Mouse (Mus musculus) WW6 (cell line): ENCODE results near the gene Itpkb.

ENCODE experiments used
- DNase-seq: peaks from one replicate; pipeline ENCODE4 v3.0.0-alpha.2; 2013; ENCODE audit warnings: low read depth, low spot score

The Itpkb gene

DNA sequence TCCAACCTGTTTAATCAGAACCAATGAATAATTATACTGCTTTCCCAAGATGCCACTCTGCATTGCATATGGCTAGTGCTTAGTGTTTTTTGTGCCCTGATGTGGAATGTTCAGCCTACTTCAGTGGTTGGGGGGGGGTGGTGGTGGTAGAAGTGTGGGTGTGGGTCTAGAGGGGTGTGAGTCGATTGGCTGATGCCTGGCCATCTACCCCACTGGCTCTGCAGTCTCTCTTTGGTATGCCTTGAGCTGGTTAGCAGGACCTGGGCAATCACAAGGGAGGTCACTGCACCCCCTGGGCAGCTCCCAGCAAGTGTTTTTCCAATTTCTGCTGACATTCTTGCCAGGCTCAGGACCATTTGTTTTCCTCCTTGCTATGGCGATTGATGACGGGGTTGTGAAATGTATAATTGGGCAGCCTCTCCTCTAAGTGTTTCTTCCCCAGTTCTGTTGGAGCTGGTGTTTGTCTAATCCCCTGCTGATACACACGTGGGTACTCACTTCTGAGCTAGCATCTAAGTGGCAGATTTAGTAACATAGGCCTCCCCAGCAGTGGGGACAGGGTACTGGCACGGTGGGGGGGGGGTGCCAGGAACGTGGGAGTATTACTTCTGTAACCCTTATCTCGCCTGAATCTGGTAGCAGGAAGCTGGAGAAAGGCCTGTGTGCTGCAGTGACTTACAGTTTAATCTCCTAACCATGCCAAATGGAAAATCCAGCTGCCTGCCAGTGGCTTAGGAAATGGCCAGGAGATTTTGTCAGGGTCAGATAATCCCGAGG is 13.3 kb downstream of the Itpkb start:
- no peak for DNase-seq

DNA sequence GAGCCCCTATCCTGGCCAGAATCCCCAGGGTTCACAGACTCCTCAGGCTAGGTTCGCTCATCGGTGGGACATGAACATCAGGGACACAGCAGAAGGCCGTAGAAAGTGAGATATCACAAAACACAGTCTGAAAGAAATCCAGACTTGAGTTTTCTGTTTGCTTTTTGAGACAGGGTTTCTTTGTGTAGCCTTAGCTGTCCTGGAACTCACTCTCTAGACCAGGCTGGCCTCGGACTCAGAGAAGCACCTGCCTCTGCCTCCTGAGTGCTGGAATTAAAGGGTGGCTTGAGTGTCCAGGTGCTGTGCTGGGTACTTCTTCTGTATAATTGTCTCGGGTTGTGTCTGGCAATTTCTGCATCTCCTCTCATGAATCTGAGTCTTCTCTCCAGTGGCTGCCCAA is 14.8 kb downstream of the Itpkb start:
- no peak for DNase-seq

DNA sequence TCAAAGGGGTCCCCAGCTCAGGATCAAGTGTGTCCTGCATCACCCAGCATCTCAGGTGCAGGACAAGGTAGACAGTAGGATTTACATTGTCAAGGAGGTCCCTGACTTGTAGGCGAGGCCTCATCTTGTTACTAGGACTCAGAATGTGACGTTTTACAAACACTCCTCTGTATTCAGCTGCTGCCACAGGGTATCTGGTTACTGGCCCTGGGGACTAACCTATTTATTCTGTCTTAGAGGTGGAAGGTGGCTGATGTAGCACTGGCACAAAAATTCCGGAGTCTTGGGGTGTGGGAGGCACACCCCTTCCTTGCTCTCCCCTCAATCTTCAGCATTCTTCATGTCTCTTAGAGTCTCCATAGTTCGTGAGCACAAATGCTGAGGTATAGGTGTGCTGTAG is 16.8 kb downstream of the Itpkb start:
- no peak for DNase-seq

DNA sequence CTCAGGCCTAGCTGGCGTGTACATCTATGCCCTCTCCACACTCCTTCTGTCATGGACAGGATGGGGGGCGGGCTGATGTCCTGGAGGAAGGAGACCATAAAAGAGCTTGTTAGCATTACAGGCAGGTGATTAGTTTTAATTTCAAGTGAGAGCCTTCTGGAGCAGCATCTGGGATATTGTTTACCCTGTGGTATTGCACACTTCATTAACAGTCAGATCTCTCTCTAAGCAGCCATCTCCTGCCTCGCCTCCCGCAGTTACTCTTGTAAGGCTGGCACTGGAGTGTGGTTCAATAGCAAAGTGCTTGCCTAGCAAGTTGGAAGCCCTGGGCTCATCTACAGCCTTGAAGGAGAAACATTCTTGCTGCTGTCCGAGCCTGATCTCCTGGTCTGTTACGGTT is 17.6 kb downstream of the Itpkb start:
- DNase-seq, result no peak

DNA sequence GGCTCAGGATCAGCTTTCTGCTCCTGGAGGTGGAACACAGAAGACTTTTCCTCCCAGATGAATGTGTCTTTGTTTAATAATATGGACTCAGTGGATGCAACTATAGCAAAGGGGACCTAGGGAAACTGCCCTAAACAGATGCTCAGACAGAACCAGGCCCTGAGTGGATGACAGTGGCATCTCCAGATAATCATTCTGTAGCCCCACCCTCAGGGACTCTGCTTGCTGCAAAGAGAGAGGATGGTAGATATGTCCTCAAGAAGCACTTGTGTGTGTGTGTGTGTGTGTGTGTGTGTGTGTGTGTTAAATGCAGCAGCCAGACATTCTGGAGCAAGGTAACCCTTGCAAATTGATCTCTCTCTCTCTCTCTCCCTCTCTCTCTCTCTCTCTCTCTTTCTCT is 18.8 kb downstream of the Itpkb start:
- no peak for DNase-seq

DNA sequence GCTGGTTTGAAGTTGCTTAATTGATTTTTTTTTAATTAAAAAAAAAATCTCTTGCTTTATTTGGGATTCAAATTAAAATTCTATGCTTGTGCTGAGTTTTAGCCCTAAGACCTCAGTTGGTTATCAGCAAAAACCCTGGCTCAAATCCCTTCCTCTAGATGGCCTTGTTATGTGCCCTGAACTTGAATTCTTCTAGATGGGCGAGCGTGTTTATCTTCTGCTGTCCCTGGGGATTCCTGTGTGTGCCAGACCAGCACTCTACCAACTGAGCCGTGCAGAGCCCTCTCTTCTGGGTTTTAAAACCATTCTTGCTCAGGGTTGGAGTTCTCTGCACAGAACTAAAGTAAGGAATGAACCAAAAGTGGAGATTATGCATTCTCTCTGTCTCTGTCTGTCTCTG is 22.0 kb downstream of the Itpkb start:
- DNase-seq, result no peak

DNA sequence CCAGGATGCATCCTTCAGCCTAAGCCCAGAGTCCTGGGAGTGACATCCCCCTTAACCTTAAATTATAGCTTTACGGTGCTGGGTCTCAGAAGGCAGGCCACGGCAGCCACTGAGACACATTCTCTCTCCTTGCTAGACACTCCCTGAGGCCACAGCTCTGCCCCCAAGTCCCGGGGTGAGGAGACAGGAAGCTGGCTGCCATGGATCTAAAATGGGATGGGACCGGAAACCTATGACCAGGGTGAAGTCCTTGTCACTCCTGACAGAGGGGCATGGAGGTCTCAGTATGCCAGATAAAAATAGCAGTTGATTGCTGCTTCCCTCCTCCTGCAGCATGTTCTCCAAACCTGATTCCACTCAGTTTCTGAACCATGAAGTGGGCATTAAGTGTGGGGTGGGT is 23.8 kb downstream of the Itpkb start:
- no peak for DNase-seq

DNA sequence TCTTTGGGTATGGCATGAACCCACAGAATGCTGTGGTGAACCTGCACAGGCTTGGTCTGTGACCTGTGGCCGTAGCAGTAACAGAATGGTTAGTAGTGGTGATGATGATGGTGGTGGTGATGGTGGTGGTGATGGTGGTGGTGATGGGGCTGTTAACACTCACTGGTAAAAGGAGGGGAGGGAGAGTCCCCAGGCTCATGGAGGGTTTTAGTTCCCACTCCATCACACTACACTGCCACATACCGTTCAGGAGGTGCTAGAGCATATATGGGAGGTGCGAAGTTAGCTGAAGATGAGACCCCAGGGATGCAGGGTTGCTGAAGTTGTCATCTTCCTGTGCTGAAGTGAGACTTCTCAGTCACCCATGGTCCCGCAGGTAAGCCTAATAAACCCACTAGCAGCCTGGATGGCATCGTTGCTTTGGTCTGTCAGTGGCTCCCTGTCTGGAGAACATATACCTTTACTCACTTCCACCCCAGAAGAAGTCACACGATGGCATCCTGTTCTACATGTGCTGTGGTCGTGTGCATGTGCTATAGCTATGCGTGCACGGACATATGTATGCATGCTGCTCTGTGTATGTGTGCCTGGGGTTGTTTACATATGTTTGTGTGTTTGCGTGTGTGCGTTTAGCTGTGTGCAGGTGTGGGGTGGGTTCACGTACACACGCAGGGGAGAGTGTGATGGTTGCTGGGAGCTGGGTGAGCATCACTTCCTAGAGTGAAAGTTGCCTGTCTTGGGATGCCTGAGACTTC is 24.9 kb downstream of the Itpkb start:
- DNase-seq, result no peak

DNA sequence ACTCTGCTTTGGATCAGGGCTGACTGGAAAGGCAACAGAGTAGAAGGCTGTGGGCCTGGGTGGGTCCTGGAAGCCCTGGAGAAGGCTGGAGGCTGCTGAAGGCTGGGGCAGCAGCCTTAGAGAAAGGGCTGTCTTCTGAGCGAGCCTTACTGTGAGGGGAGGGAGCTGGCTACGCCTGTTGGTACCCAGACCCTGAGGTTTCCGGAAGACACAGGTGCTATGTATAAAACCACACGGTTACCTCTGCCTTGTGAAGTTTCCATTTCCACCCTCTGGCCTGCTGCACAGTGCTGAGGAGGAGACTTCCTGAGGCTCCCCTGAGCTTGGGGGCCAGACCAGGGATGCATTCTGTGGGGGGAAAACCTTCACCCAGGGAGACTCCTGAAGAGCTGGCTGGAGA is 25.9 kb downstream of the Itpkb start:
- no peak for DNase-seq

DNA sequence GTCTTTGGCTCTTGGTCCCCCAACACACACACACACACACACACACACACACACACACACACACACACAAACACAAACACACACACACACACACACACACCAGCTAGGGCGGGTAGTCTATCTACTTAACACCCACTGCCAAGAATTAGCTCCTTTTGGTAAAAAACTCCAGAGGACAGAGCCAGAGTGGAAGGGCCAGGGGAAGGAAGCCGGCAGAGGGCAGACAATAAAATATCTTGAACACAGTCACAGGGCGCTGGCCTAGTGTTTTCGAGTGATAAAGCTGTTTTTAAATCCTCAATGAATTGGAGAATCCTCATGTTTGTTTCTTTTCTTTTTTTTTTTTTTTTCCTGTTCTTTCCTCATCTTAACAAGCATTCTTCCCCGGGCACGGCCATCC is 26.6 kb downstream of the Itpkb start:
- DNase-seq, result no peak

DNA sequence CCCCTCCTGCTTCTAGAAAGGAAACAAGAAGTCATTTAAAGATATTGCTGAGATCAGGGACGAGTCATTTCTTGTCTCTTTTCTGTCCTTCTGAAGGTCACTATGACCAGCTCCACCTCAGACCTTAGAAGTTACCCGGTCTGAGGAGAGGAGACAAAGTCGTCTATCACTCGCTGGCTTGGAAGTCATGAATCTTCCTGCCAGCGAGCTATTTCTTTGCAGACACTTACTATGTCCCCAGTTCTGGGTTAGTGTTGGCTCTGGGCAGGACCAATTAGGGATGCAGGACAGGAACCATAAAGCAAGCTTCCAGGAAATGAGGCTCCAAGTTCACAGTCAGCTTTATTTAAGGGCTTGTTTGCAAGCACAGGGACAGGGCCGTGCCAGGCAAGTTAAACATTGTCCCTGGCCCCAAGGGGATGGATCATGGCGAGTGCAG is 27.6 kb downstream of the Itpkb start:
- DNase-seq, result no peak

DNA sequence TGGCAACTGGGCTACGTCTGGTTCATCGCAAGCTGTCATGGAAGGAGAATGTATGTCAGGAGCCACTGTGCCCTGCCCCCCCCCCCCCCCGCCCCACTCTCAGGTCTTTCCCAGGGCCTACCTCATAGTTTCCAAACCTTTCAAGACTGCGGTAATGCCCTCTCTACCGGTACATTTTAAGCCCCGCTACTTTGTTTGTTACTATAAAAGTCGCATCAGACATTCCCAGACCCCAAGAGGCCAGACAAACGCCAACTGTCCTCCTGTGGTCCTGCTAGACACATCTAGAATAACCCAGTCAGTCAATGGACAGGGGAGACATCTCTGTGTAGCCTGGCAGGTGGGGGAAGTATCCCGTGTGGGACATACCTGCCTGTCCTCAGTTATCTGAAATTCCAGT is 28.2 kb downstream of the Itpkb start:
- no peak for DNase-seq

DNA sequence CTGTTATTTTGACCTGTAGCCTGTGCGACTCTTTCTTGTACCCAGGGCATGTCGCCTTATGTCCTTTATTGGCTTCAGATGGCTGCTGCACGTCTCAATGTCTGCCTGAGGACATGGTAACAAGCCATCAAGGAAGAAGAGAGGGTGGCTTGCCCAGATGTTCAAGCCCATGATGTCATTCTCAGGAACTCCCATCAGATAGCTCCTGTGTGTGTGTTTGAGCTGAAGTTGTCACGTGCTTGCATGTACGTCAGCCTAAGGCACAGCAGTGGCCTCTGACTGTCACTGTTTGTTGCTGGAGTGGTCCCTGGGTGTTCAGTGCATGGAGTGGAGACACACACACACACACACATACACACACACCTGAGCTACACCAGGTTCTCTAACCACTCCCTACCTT is 29.0 kb downstream of the Itpkb start:
- no peak for DNase-seq

DNA sequence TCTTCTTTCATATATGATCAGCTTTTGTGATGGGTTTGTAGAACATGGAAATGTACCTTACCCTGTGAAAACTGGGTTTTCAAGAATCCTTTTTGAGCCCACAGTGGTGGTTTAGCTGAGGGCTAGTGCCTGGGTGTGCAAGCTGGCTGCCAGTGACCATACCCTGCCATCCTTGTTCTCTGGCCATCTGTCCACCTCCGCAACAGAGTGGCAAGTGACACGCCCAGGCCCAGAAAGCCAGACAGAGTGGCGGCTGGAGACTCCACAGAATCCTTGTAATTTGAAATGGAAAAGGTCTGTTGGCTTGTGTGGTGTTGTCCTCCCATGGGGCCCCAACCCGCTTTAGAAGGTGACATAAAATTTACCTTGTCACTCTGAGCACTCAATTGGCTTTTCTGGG is 31.9 kb downstream of the Itpkb start:
- DNase-seq, result no peak

DNA sequence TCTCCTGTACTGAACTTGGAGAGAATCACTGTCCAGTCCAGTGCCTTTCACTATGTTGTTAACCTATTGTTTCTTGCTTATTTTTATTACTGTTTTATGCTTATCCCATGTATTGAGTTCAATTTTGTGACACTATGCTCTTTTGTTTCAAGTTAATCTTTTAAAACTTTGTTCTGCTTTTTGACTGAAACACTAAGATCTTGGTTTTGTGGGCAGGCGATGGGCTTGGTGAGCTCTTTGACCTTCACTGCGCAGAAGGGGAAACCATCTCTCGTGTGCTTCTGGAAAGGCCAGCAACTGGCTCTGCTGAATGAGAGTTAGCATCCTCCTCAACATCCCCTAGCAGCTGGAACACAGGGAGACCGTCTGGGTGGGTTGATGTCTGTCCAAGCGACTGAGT is 32.6 kb downstream of the Itpkb start:
- no peak for DNase-seq

DNA sequence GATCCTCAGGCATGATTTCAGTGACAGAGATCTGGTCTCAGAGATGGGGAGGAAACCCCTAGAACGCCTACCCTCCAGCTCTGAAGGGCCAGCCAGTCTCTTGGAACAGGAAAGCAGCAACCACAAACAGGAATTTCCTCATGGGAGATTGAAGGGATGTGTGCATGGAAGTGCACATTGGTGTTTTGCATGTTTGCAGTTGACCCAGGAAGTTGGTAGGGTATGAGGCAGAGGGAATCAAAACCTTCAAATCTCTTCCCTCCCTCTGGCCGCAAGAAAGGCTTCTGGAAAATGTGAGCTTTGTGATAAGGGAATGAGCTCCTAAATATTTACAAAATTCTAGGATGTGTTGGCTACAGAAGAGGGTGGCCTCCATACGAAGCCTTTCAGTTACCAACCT is 33.0 kb downstream of the Itpkb start:
- no peak for DNase-seq

DNA sequence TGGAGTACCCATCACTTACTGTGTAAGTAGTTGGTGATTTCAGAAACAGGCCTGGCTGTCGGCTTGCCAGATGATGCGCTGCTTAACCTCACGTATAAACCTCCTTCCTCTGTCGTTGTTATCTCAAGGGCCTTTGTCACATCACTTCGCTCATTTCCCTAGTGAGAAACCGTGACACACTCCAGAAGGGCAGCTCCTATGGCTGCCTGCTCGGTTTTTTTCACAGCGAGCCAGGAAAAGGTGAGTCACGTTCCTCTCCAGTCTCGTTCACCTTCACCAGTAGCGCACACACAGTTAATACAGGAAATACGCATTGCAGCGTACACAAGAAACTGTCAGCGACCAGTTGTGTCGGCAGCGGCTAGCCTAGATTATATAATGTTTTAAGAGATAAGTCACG is 33.7 kb downstream of the Itpkb start:
- DNase-seq, result no peak

DNA sequence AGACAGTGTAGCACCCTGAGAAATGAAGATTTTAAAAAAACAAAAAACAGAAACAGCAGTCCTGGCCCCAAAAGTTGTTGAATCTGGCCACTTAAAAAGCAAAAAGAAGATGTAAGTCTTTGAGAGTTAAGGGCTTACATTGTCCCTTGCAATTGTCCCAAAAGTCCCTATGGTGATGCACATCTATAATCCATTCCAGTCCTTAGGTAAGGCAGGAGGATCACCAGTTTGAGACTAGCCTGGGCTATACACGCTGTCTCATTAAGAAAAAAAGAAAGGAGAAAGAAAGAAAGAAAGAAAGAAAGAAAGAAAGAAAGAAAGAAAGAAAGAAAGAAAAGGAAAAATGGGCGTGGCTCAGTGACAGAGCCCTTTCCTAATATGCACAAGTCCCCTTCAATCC is 34.4 kb downstream of the Itpkb start:
- no peak for DNase-seq

DNA sequence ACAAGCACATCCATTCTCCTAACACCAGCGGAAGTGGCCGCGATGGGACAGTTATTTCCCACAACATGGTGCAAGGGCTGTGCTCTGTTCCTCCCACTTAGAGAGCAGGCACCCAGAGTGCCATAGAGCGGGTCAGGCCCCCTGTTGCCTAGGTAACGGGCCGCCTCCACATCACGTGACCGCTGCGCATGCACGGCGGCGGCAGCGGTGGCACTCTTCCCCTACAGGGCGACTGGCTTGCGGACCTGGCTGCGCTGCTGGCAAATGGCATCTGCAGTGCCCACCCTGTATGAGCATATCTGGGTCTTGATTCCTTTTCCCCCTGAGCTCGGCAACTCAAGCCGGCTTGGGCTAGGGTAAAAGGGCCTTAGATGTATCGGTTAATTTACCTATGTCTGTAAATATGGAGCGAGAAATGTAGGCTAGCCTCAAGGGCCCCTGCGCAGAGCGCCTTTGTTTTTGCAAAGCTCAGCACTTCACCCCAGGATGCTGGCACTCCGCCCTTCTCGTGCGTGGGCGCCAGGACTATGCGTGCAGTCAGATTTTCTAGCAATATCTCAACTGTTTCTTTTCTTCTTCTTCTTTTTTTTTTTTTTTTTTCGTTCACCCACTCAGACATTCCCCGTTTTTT is 35.0 kb downstream of the Itpkb start:
- peak; percentile 80 for DNase-seq

DNA sequence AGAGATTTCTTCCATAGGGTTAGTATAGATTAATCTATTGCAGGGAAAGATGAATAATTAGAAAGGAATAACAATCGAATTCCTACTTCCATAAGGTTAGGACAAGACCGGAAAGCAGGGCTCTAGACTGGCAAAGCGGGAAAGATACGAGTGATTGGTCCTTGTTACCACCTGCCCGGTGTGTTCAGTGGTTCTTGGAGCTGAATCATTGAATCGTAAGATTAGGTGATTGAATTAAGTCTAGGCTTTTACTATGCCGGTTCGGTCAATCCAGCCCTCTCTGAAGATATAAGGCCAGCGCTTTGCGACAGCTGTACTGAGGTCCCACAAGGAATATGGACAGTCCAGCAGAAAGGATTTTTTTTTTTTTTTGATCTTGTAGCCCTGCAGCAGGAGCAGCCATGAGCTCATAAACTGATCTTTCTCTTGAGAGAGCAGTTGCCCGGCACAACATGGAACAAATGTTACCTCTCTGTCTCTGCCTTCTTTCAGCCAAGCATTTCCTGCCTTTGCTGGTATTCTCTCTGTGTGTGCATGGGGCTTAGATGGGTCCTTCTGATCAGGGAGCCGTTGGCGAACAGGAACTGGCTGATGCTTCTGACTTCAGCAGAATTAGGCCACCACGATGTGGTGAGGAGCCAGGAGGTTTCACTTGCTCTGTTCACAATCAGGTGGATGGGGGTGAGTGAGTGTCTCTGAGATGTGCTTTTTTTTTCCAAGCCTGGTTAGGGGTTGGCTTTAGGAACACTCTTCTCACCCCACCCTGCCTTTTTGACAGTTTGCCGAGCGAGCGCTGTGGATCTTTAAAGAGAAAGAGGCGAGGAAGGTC is 35.9 kb downstream of the Itpkb start:
- DNase-seq, result no peak

DNA sequence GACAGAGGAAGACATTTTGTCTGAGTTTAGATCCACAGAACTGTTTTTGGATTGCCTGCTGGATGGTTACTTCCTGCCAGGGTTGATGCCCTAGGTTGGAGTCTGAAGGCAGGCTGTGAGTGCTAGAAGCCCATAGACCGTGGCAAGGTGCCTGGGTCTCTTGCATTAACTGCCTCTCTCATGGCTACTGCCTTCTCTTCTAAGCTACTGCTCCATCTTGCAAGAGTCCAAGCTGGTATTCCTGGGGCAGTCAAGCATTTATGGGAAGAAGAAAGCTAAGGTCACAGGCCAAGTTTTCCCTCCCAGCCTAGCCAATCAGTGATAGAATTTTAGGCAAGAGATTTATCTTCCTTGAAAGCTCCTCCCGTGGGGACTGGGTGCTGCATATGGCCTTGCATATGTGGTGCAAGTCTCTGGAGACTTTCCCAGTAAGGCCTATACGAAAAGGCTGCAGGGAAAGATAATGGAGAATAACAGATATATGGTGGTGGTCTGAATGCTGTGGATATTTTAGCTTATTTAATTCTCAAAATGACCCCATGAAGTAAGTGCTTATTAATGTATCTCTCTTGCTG is 36.8 kb downstream of the Itpkb start:
- no peak for DNase-seq

DNA sequence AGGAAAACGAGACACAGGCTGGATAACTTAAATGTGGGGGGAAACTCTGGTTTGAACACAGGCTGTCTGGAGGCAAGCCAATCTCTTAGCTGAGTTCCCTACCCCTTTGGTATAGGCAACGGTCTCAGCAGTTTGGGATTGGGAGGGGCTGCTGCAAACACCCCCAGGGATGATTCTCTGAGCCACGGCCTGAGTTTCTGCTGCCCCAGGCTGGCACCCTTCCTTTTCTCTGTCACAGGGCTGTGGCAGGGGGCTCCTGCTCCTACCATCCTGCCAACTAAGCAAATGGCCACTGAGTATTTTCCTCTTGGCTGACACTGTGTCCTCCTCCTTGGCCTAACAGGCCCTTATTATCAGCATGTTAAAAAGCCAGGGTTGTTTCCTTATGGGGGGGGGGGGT is 37.3 kb downstream of the Itpkb start:
- no peak for DNase-seq
